Mouse (Mus musculus): Measurements from ENCODE around the gene Exoc2. TPM values are rescaled to one million over a fixed set of nuclear protein-coding genes. Genes with fewer than 3 reads are reported as not detected.
A peak's percentile ranks its signal among the peaks of the same experiment; 100 is the strongest.

Exoc2 gene
- total and polyA plus RNA-seq, 2 experiments from 2014 or later, result 13.3 to 15.8 TPM

DNA sequence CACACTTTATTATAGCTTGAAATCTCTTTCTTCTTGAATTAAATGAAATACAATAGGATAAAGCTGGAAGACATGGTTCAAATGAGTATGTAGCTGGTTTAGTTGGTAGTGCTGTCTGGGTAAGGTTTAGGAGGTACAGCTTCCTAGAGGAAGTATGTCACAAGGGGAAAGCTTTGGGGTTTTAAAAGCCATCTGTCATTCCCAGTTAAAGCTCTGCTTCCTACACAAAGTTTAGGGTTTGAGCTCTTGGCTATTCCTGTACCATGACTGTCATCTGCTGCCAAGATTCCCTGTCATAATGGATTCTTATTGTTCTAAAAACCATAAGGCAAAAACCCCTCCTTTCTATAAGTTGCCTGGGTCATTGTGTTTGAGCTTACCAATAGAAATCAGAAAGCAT, 28.1 kb downstream of the Exoc2 start:
- no peak for ATAC-seq (ENCODE audit: insufficient read depth, low read depth)
- Histone ChIP-seq H3K9me3 (replicated peaks; ENCODE audit: control insufficient read depth, low read length) (no peaks in the 10 kb centered on the region), H3K4me1 (ENCODE audit: control insufficient read depth, insufficient read depth) (peaks cover 18% of the 10 kb centered on the region), H3K27ac (ENCODE audit: low read depth) (peak overlapping the region; percentile 8; the same call in 1 of the 2 replicates), H3K4me3 (ENCODE audit: low read depth, low read length) (no peak overlapping the region), H3K27me3 (ENCODE audit: control insufficient read depth, insufficient read depth, low read length) (no peaks in the 10 kb centered on the region), H3K4me2 (ENCODE audit: low read depth, low read length) (no peak overlapping the region; the same call in 1 of the 2 replicates), H3K36me3 (replicated peaks; ENCODE audit: control insufficient read depth, insufficient read depth, low read length) (no peaks in the 10 kb centered on the region), H3K9ac (replicated peaks; ENCODE audit: low read depth, low read length) (no peak overlapping the region)
- no peak for TF ChIP-seq EP300 (IDR thresholded peaks at IDR 0.05; ENCODE audit: low read depth)
- no peak for TF ChIP-seq CTCF (IDR thresholded peaks at IDR 0.05; ENCODE audit: low read depth)
- no peak for DNase-seq (ENCODE audit: low spot score)

DNA sequence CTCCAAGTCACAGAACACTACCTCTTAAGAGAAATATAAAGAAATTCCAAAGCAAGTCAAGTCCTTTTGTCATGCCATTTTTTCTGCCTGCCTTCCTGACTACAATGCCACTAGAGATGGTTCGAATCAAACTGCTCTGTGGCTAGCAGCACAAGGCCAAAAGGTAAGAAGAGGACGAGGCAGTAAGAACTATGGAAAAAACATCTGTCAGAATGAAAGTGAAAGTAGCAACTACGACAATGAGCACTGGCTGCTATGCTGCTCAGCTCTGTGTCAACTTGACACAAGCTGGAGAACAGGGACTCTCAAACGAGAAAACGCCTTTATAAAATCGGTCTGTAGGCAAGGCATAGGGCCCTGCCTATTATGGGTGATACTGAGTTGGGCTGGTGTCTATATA, 40.9 kb downstream of the Exoc2 start:
- DNase-seq (ENCODE audit: low spot score) (no peak), ATAC-seq (ENCODE audit: insufficient read depth, low read depth) (no peak)
- Histone ChIP-seq H3K9me3 (replicated peaks; ENCODE audit: control insufficient read depth, low read length) (no peaks in the 10 kb centered on the region), H3K9ac (replicated peaks; ENCODE audit: low read depth, low read length) (no peak overlapping the region), H3K27me3 (ENCODE audit: control insufficient read depth, insufficient read depth, low read length) (no peaks in the 10 kb centered on the region), H3K4me3 (ENCODE audit: low read depth, low read length) (no peak overlapping the region), H3K27ac (ENCODE audit: low read depth) (no peak overlapping the region), H3K4me2 (ENCODE audit: low read depth, low read length) (no peak overlapping the region), H3K36me3 (replicated peaks; ENCODE audit: control insufficient read depth, insufficient read depth, low read length) (peaks cover 6% of the 10 kb centered on the region), H3K4me1 (ENCODE audit: control insufficient read depth, insufficient read depth) (no peaks in the 10 kb centered on the region)
- TF ChIP-seq EP300 (IDR thresholded peaks at IDR 0.05; ENCODE audit: low read depth), result no peak
- no peak for TF ChIP-seq CTCF (IDR thresholded peaks at IDR 0.05; ENCODE audit: low read depth)
- 77% methylated on average over 6 of the region's 6 CpGs for WGBS

DNA sequence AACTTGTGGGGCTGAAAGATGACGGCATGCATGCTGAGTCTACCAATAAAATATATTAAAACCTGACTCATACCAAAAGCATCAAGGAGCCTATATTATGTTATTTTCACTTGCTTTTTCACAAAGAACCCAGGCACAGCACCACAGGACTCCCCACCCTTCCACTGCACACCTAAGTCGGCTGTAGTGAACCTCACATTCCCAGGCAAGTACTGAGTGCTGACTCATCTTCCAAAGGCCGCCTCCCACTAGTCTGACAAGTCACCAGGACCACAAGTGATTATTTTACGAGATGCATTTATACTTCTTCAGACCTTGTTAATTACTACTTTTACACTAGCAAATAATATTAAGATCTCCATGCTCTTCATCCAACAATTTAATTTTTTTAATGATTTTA, 42.3 kb downstream of the Exoc2 start:
- no peak overlapping the region for H3K27ac ChIP-seq (ENCODE audit: low read depth)
- no peak overlapping the region for H3K9ac ChIP-seq (replicated peaks; ENCODE audit: low read depth, low read length)
- H3K9me3 ChIP-seq (replicated peaks; ENCODE audit: control insufficient read depth, low read length), result no peaks in the 10 kb centered on the region
- H3K4me1 ChIP-seq (ENCODE audit: control insufficient read depth, insufficient read depth), result no peaks in the 10 kb centered on the region
- H3K4me3 ChIP-seq (ENCODE audit: low read depth, low read length), result no peak overlapping the region
- WGBS, result 63% methylated on average over 4 of the region's 4 CpGs
- DNase-seq (ENCODE audit: low spot score) (no peak), ATAC-seq (ENCODE audit: insufficient read depth, low read depth) (no peak)
- H3K4me2 ChIP-seq (ENCODE audit: low read depth, low read length), result no peak overlapping the region
- H3K36me3 ChIP-seq (replicated peaks; ENCODE audit: control insufficient read depth, insufficient read depth, low read length), result no peaks in the 10 kb centered on the region; the same call in 1 of the 2 replicates
- H3K27me3 ChIP-seq (ENCODE audit: control insufficient read depth, insufficient read depth, low read length), result no peaks in the 10 kb centered on the region
- TF ChIP-seq CTCF (IDR thresholded peaks at IDR 0.05; ENCODE audit: low read depth) (no peak), EP300 (IDR thresholded peaks at IDR 0.05; ENCODE audit: low read depth) (no peak)

DNA sequence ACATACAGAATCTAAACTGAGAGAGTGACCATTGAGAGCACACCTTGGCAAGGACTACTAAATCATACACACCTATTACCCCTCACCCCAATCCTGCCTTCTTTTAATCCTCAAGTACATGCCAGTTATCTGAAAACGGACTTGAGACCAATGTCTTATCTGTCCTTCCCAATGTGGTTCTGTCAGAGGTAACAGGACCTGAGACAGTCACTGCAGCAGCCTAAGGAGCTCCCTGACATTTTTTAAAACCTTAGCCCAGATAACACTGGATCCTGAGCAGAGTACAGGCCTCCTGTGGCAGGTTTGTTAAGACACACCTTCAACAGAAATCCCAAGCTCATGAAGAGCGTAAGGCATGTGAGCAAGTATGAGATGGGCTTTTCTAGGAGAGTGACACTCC, 44.8 kb downstream of the Exoc2 start:
- Histone ChIP-seq H3K4me3 (ENCODE audit: low read depth, low read length) (no peak overlapping the region), H3K4me2 (ENCODE audit: low read depth, low read length) (no peak overlapping the region), H3K9ac (replicated peaks; ENCODE audit: low read depth, low read length) (no peak overlapping the region), H3K27me3 (ENCODE audit: control insufficient read depth, insufficient read depth, low read length) (no peaks in the 10 kb centered on the region), H3K36me3 (replicated peaks; ENCODE audit: control insufficient read depth, insufficient read depth, low read length) (peaks cover 6% of the 10 kb centered on the region), H3K9me3 (replicated peaks; ENCODE audit: control insufficient read depth, low read length) (no peaks in the 10 kb centered on the region), H3K4me1 (ENCODE audit: control insufficient read depth, insufficient read depth) (no peaks in the 10 kb centered on the region), H3K27ac (ENCODE audit: low read depth) (no peak overlapping the region)
- DNase-seq (ENCODE audit: low spot score) (no peak), ATAC-seq (ENCODE audit: insufficient read depth, low read depth) (no peak)
- 67% methylated on average over 2 of the region's 2 CpGs for WGBS
- TF ChIP-seq EP300 (IDR thresholded peaks at IDR 0.05; ENCODE audit: low read depth) (no peak), CTCF (IDR thresholded peaks at IDR 0.05; ENCODE audit: low read depth) (no peak)

DNA sequence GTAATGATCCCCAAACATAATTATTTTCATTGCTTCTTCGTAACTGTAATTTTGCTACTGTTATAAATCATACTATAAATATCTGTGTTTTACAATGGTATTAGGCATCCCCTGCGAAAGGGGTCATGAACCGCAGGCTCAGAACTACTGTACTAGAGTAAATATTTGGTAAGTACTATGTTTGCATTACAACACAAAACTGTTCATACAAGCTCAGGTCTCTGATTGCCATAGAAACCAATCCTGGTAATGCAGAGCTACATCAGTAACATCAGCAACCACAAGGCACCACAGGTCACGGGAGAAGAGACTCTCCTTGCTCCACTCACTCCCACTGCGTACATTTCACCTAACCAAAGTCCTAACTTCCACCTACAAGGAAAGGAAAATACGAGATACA, 49.6 kb downstream of the Exoc2 start:
- Histone ChIP-seq H3K4me2 (ENCODE audit: low read depth, low read length) (no peak overlapping the region), H3K36me3 (replicated peaks; ENCODE audit: control insufficient read depth, insufficient read depth, low read length) (peaks cover 19% of the 10 kb centered on the region), H3K9ac (replicated peaks; ENCODE audit: low read depth, low read length) (no peak overlapping the region), H3K9me3 (replicated peaks; ENCODE audit: control insufficient read depth, low read length) (no peaks in the 10 kb centered on the region), H3K27me3 (ENCODE audit: control insufficient read depth, insufficient read depth, low read length) (no peaks in the 10 kb centered on the region), H3K4me3 (ENCODE audit: low read depth, low read length) (no peak overlapping the region), H3K27ac (ENCODE audit: low read depth) (no peak overlapping the region), H3K4me1 (ENCODE audit: control insufficient read depth, insufficient read depth) (no peaks in the 10 kb centered on the region)
- WGBS, result 91% methylated on average over 6 of the region's 6 CpGs
- ATAC-seq (ENCODE audit: insufficient read depth, low read depth), result no peak
- no peak for DNase-seq (ENCODE audit: low spot score)
- no peak for TF ChIP-seq CTCF (IDR thresholded peaks at IDR 0.05; ENCODE audit: low read depth)
- TF ChIP-seq EP300 (IDR thresholded peaks at IDR 0.05; ENCODE audit: low read depth), result no peak

DNA sequence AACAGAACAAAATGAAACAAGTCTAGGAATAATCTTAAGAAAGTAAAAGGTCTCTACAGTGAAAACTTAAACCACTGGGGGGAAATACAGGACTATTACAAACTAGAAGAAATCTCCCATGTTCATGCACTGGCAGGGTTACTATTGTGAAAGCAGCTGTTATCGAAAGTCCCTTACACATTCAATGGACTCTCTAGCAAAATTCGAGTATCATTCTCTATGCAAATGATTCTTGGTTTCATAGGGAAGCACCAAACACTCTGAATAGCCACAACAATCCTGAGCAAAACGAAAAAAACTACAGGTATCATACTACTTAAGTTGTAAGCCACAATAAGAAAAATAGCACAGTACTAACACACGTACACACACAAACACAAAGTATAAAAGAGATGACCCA, 52.0 kb downstream of the Exoc2 start:
- Histone ChIP-seq H3K9me3 (replicated peaks; ENCODE audit: control insufficient read depth, low read length) (no peaks in the 10 kb centered on the region), H3K4me2 (ENCODE audit: low read depth, low read length) (no peak overlapping the region), H3K27me3 (ENCODE audit: control insufficient read depth, insufficient read depth, low read length) (no peaks in the 10 kb centered on the region), H3K36me3 (replicated peaks; ENCODE audit: control insufficient read depth, insufficient read depth, low read length) (peaks cover 19% of the 10 kb centered on the region), H3K4me3 (ENCODE audit: low read depth, low read length) (no peak overlapping the region), H3K4me1 (ENCODE audit: control insufficient read depth, insufficient read depth) (no peaks in the 10 kb centered on the region), H3K9ac (replicated peaks; ENCODE audit: low read depth, low read length) (no peak overlapping the region), H3K27ac (ENCODE audit: low read depth) (no peak overlapping the region)
- TF ChIP-seq EP300 (IDR thresholded peaks at IDR 0.05; ENCODE audit: low read depth) (no peak), CTCF (IDR thresholded peaks at IDR 0.05; ENCODE audit: low read depth) (no peak)
- WGBS, result 84% methylated on average over 4 of the region's 4 CpGs
- DNase-seq (ENCODE audit: low spot score) (no peak), ATAC-seq (ENCODE audit: insufficient read depth, low read depth) (no peak)
